Comparison of ENCODE assay signal across 9 mouse cellular contexts in genomic region chrX:160598562-160599458, GRCm38 (mm10).
DNase-seq lines count a peak whose midpoint lies in the region; ATAC-seq and TF ChIP-seq lines count a peak whose summit lies in the region.
"Had no signal": no experiment of that assay in that cellular context is flagged by ENCODE, and none has a peak within 500 bp of the region (broad histone marks: within the 10 kb centered on the region; RNA-seq: fewer than 3 reads in every experiment).

No protein-coding gene starts in this region.

- in situ Hi-C loops in Patski (cut with MboI; ENCODE audit: low pct_unique_long_range_greater_than_20kb), result no loop called here

- DNase-seq in cerebellum, adult 2 months, result peak; percentile 21 to 36
- DNase-seq in cerebellum, adult 11-12 months, result no peak
- DNase-seq in Patski (ENCODE audit: low read depth, low spot score), result no peak
- peak; percentile 34 to 47 for DNase-seq in heart, adult 9 months (ENCODE audit: low spot score in 2 of 2)
- peak; percentile 83 for DNase-seq in kidney, postnatal 0 days (ENCODE audit: low spot score)
- no peak for DNase-seq in thymus, postnatal 14 days
- DNase-seq in thymus, adult 2 months, result no peak

- no peak overlapping the region for H3K4me3 ChIP-seq in cerebellum, adult 2 months (replicated peaks; ENCODE audit: insufficient read depth, low read depth, low read length)
- H3K4me3 ChIP-seq in kidney, postnatal 0 days (replicated peaks; ENCODE audit: low read depth, low read length), result no peak overlapping the region
- no peak overlapping the region for H3K4me3 ChIP-seq in midbrain, embryonic 15.5 days
- H3K4me3 ChIP-seq in thymus, adult 2 months (ENCODE audit: control insufficient read depth, insufficient read depth, low read length), result no peak overlapping the region
- H3K4me3 ChIP-seq: erythroblast, embryonic 14.5 days had no signal

- H3K9ac ChIP-seq in kidney, postnatal 0 days (ENCODE audit: low read depth, low read length), result no peak overlapping the region
- no peak overlapping the region for H3K9ac ChIP-seq in midbrain, embryonic 15.5 days

- no peak overlapping the region for H3K27ac ChIP-seq in cerebellum, adult 2 months (ENCODE audit: insufficient read depth, low read length)
- peak overlapping the region; percentile 70 for H3K27ac ChIP-seq in kidney, postnatal 0 days
- H3K27ac ChIP-seq in midbrain, embryonic 15.5 days, result peak overlapping the region; percentile 58
- no peak overlapping the region for H3K27ac ChIP-seq in thymus, adult 2 months (ENCODE audit: control insufficient read depth, insufficient read depth, low read length)

- H3K4me1 ChIP-seq in cerebellum, adult 2 months (ENCODE audit: control insufficient read depth, insufficient read depth, low read length), result peaks cover 16% of the 10 kb centered on the region
- no peaks in the 10 kb centered on the region for H3K4me1 ChIP-seq in kidney, postnatal 0 days (replicated peaks; ENCODE audit: insufficient read depth, low read length)
- peaks cover 10% of the 10 kb centered on the region; the same call in 1 of the 2 replicates for H3K4me1 ChIP-seq in midbrain, embryonic 15.5 days
- 0 out of 2 replicates have a peak, but pooled peaks cover 2% of the 10 kb centered on the region for H3K4me1 ChIP-seq in thymus, adult 2 months (replicated peaks; ENCODE audit: control insufficient read depth, insufficient read depth, low read length)

- ATAC-seq in Patski, result peak; percentile 14
- ATAC-seq in kidney, postnatal 0 days (replicated peaks; ENCODE audit: low FRiP score, low read depth), result peak; percentile 87
- peak; percentile 92 for ATAC-seq in midbrain, embryonic 15.5 days (replicated peaks)

- no peak for TF ChIP-seq CTCF in cerebellum, adult 2 months (IDR thresholded peaks at IDR 0.05; ENCODE audit: borderline replicate concordance, insufficient read depth, low read depth, low read length)
- no peak for TF ChIP-seq CTCF in Patski (IDR thresholded peaks at IDR 0.05)
- no peak for TF ChIP-seq CTCF in kidney, postnatal 0 days (IDR thresholded peaks at IDR 0.05; ENCODE audit: low read depth)
- TF ChIP-seq CTCF in thymus, adult 2 months (IDR thresholded peaks at IDR 0.05; ENCODE audit: borderline replicate concordance, control insufficient read depth, extremely low read depth, insufficient read depth, low read length, poor library complexity), result no peak

- no peaks in the 10 kb centered on the region for H3K36me3 ChIP-seq in kidney, postnatal 0 days (ENCODE audit: insufficient read depth, low read length)
- H3K36me3 ChIP-seq in midbrain, embryonic 15.5 days (replicated peaks), result no peaks in the 10 kb centered on the region
- H3K36me3 ChIP-seq in thymus, adult 2 months (ENCODE audit: control insufficient read depth, insufficient read depth, low read length), result no peaks in the 10 kb centered on the region

- H3K27me3 ChIP-seq in cerebellum, adult 2 months (ENCODE audit: control insufficient read depth, insufficient read depth, low read length), result no peaks in the 10 kb centered on the region
- no peaks in the 10 kb centered on the region for H3K27me3 ChIP-seq in Patski
- no peaks in the 10 kb centered on the region for H3K27me3 ChIP-seq in kidney, postnatal 0 days (ENCODE audit: insufficient read depth, low read length)
- peaks cover 10% of the 10 kb centered on the region; the same call in 1 of the 2 replicates for H3K27me3 ChIP-seq in midbrain, embryonic 15.5 days (replicated peaks)
- no peaks in the 10 kb centered on the region for H3K27me3 ChIP-seq in thymus, adult 2 months (ENCODE audit: control insufficient read depth, insufficient read depth, low read length)

- H3K4me2 ChIP-seq in kidney, postnatal 0 days (ENCODE audit: low read length), result no peak overlapping the region
- H3K4me2 ChIP-seq in midbrain, embryonic 15.5 days, result no peak overlapping the region

- CTCF ChIA-PET in Patski (lab: Charles Lee), result no interaction called here

- no peaks in the 10 kb centered on the region for H3K9me3 ChIP-seq in kidney, postnatal 0 days (replicated peaks; ENCODE audit: low read length)
- H3K9me3 ChIP-seq in midbrain, embryonic 15.5 days, result no peaks in the 10 kb centered on the region

- 16% methylated on average over 3 of the region's 3 CpGs for WGBS in cerebellum, adult 2 months
- WGBS in kidney, postnatal 0 days, result 30% methylated on average over 3 of the region's 3 CpGs
- 35% methylated on average over 3 of the region's 3 CpGs for WGBS in midbrain, embryonic 15.5 days
- 98% methylated on average over 3 of the region's 3 CpGs for WGBS in thymus, adult 2 months

- no peak for TF ChIP-seq POLR2A in cerebellum, adult 2 months (IDR thresholded peaks at IDR 0.05; ENCODE audit: borderline replicate concordance, insufficient read depth, low read length)
- no peak for TF ChIP-seq POLR2A in thymus, adult 2 months (IDR thresholded peaks at IDR 0.05; ENCODE audit: control insufficient read depth, extremely low read depth, insufficient read depth, low read length, poor library complexity)

- POLR2A ChIA-PET in Patski (lab: Charles Lee), result no interaction called here

Comparison
In these comparisons a context has a peak if more than half of its experiments do, and no peak if none do; other contexts are left out.
1. DNase-seq: peak in cerebellum, adult 2 months (2 of 2), heart, adult 9 months (2 of 2) and kidney, postnatal 0 days (single experiment); none in cerebellum, adult 11-12 months (single experiment), Patski (single experiment), thymus, postnatal 14 days (single experiment) and thymus, adult 2 months (single experiment).
2. H3K27ac ChIP-seq: peak in kidney, postnatal 0 days (single experiment) and midbrain, embryonic 15.5 days (single experiment); none in cerebellum, adult 2 months (single experiment) and thymus, adult 2 months (single experiment).
3. ATAC-seq: peak in every context shown above with its lines; median percentile 92 in midbrain, embryonic 15.5 days; 87 in kidney, postnatal 0 days; 14 in Patski.